Mouse (Mus musculus) erythroblast, embryonic 14.5 days (primary cell): Measurements from ENCODE around the gene Adamts2.

ENCODE experiments used
- GATA1 ChIP-seq: IDR thresholded peaks from 2 replicates; pipeline ENCODE4 v1.6.1; 2012; ENCODE audit warnings: low read length, inconsistent platforms, mixed read lengths
- TAL1 ChIP-seq: IDR thresholded peaks from 3 replicates; pipeline ENCODE4 v1.6.1; 2012; ENCODE audit warnings: low read length, inconsistent platforms, mixed read lengths

DNA sequence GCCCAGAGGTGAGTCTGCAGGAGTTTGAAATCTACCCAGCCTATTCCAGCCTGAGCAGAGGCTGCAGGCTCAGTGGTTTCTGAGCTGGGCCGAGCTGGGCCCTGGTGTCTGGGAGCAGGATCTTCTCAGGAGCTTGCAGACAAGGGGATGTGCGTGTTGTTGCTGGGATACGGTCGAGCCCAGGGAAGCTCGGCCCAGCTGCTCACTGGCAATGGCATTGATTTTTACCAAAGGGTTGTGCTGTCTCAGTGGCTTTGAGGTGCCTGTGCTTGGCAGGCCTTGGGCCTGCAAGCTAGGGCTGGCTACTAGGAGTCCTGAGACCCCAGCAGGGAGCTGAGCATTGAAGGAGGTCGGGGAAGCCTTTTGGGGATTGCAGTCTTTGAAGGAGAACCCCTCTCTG, 30.4 kb upstream of the Adamts2 start:
- TF ChIP-seq TAL1 = no peak
- TF ChIP-seq GATA1 = no peak
